ENCODE assay signal across 8 mouse cellular contexts in genomic region chr2:163531917-163532316, GRCm38 (mm10). TPM values are rescaled to one million over a fixed set of nuclear protein-coding genes. Genes with fewer than 3 reads are reported as not detected.
DNase-seq lines count a peak whose midpoint lies in the region; ATAC-seq and TF ChIP-seq lines count a peak whose summit lies in the region.
"Had no signal": no experiment of that assay in that cellular context is flagged by ENCODE, and none has a peak within 500 bp of the region (broad histone marks: within the 10 kb centered on the region; RNA-seq: fewer than 3 reads in every experiment).

No protein-coding gene starts in this region.

- TF ChIP-seq POLR2A in spleen, adult 2 months (IDR thresholded peaks at IDR 0.05; ENCODE audit: low read depth, low read length): no peak

- H3K27me3 ChIP-seq in G1E (ENCODE audit: insufficient read depth, low read length): peaks cover 10% of the 10 kb centered on the region
- H3K27me3 ChIP-seq in spleen, adult 2 months (ENCODE audit: control insufficient read depth, insufficient read depth, low read length): no peaks in the 10 kb centered on the region

- ATAC-seq in G1E (ENCODE audit: extremely low read depth, insufficient number of reproducible peaks, low FRiP score, poor library complexity, severe bottlenecking): peak; percentile 50; the same call in 1 of the 2 replicates
- peak; percentile 77 for ATAC-seq in megakaryocyte progenitor cell, adult 5-6 weeks (replicated peaks; ENCODE audit: poor library complexity)

- no peaks in the 10 kb centered on the region for H3K9me3 ChIP-seq in G1E (replicated peaks)

- DNase-seq in G1E (ENCODE audit: low spot score): peak; percentile 40
- DNase-seq in adrenal gland, postnatal 14 days: peak; percentile 92
- DNase-seq in embryo, embryonic 9.5 days (ENCODE audit: extremely low spot score): peak; percentile 74
- peak; percentile 84 to 90 for DNase-seq in heart, postnatal 14 days
- peak; percentile 83 to 86 for DNase-seq in layer of hippocampus, postnatal 10 days (ENCODE audit: low spot score in 2 of 2)
- DNase-seq in spleen, adult 2 months (ENCODE audit: low read depth in 1 of 2, low spot score in 2 of 2): peak; percentile 15 to 73

- intact Hi-C loops in heart, postnatal 14 days (cut with DNase I): loop anchor here (10.0 kb wide), 3 partner anchors 193 to 293 kb away; partner anchors contain the start of gene Ccn5

- H3K27ac ChIP-seq in spleen, adult 2 months (ENCODE audit: insufficient read depth, low read length): no peak overlapping the region

- no peak overlapping the region for H3K4me3 ChIP-seq in G1E (ENCODE audit: low read depth, low read length)
- H3K4me3 ChIP-seq in spleen, adult 2 months (ENCODE audit: extremely low read depth, insufficient read depth, insufficient read length): no peak overlapping the region

- H3K36me3 ChIP-seq in G1E (replicated peaks): no peaks in the 10 kb centered on the region
- H3K36me3 ChIP-seq in spleen, adult 2 months (ENCODE audit: control insufficient read depth, insufficient read depth, low read length): no peaks in the 10 kb centered on the region

- 0 out of 2 replicates have a peak, but pooled peaks cover 3% of the 10 kb centered on the region for H3K4me1 ChIP-seq in G1E (ENCODE audit: insufficient read depth, low read depth, low read length)
- H3K4me1 ChIP-seq in spleen, adult 2 months (ENCODE audit: control insufficient read depth, insufficient read depth, insufficient read length): no peaks in the 10 kb centered on the region

- TF ChIP-seq CTCF in G1E (IDR thresholded peaks at IDR 0.05; ENCODE audit: low read depth, low read length): peak; percentile 90
- peak; percentile 73; the same call in 1 of the 2 replicates for TF ChIP-seq CTCF in spleen, adult 2 months (IDR thresholded peaks at IDR 0.05; ENCODE audit: extremely low read depth, insufficient read depth, insufficient read length, insufficient replicate concordance)

- WGBS in spleen, adult 2 months: 12% methylated on average over 9 of the region's 9 CpGs

RNA-seq across cellular contexts. Expression of gene Hnf4a, which starts 25.3 kb away (rescaled TPM):
- total RNA-seq in G1E (2014; fragmentation: Nextera tagmentation): 0.19 and 0.38 TPM in 2 replicates
- 0.05 and 0.17 TPM in 2 replicates for total RNA-seq in G1E (2017)
- 0.17 and 0.26 TPM in 2 replicates for polyA plus RNA-seq in G1E (2012)
- total RNA-seq in adrenal gland, postnatal 14 days (2021): 2.0 and 28.1 TPM in 2 replicates
- total RNA-seq in heart, postnatal 14 days (2021): under 1 TPM in 1 of 2 experiments, not detected in 1; 0.05 TPM
- total RNA-seq in layer of hippocampus, postnatal 10 days (2021): not detected
- 0.07 and 1.1 TPM in 2 replicates for total RNA-seq in megakaryocyte progenitor cell, adult 5-6 weeks (2015)
- 0.75 and 2.6 TPM in 2 replicates for total RNA-seq in megakaryocyte progenitor cell, adult 5-6 weeks (2017)
- polyA plus RNA-seq in spleen, adult 2 months (2012; rRNA removed): 0.22 and 0.59 TPM in 2 replicates
- polyA plus RNA-seq: lung, embryonic 16.5 days had no signal

RNA-seq across cellular contexts. Expression of gene R3hdml, which starts 39.8 kb away (rescaled TPM):
- total RNA-seq in G1E (2014; fragmentation: Nextera tagmentation) (not detected in 2 replicates), G1E (2017) (not detected in 2 replicates)
- polyA plus RNA-seq in G1E (2012): not detected in 2 replicates
- total RNA-seq in adrenal gland, postnatal 14 days (2021): not detected in 2 replicates
- total RNA-seq in heart, postnatal 14 days (2021): not detected
- under 1 TPM; 0.51 to 0.55 TPM for total RNA-seq in layer of hippocampus, postnatal 10 days (2021)
- total RNA-seq in megakaryocyte progenitor cell, adult 5-6 weeks (2015): not detected in 2 replicates
- not detected in 2 replicates for total RNA-seq in megakaryocyte progenitor cell, adult 5-6 weeks (2017)
- polyA plus RNA-seq in spleen, adult 2 months (2012; rRNA removed): not detected in 2 replicates
- polyA plus RNA-seq: lung, embryonic 16.5 days had no signal

RNA-seq across cellular contexts. Expression of gene Fitm2, which starts 59.5 kb away (rescaled TPM):
- total RNA-seq in G1E (2014; fragmentation: Nextera tagmentation) (4.6 and 4.8 TPM in 2 replicates), G1E (2017) (5.9 and 6.8 TPM in 2 replicates)
- polyA plus RNA-seq in G1E (2012): 3.8 and 4.0 TPM in 2 replicates
- total RNA-seq in adrenal gland, postnatal 14 days (2021): 82.3 and 91.4 TPM in 2 replicates
- 100 to 1,000 TPM; 145 to 152 TPM for total RNA-seq in heart, postnatal 14 days (2021)
- total RNA-seq in layer of hippocampus, postnatal 10 days (2021): 10 to 100 TPM; 17.9 to 18.8 TPM
- 1.5 and 3.2 TPM in 2 replicates for total RNA-seq in megakaryocyte progenitor cell, adult 5-6 weeks (2015)
- total RNA-seq in megakaryocyte progenitor cell, adult 5-6 weeks (2017): 5.8 and 6.4 TPM in 2 replicates
- 3.7 and 4.1 TPM in 2 replicates for polyA plus RNA-seq in spleen, adult 2 months (2012; rRNA removed)

Comparison
In these comparisons a context has a peak if more than half of its experiments do, and no peak if none do; other contexts are left out.
1. DNase-seq: peak in every context shown above with its lines; median percentile 92 in adrenal gland, postnatal 14 days; 87 in heart, postnatal 14 days; 84 in layer of hippocampus, postnatal 10 days; 74 in embryo, embryonic 9.5 days; 44 in spleen, adult 2 months; 40 in G1E.